Mouse (Mus musculus) bone marrow, adult 2 months (tissue): ENCODE results near the gene Mkrn3. TPM values are rescaled to one million over a fixed set of nuclear protein-coding genes. Genes with fewer than 3 reads are reported as not detected.

Experiments
- H3K27ac ChIP-seq: fragments of 200-500 bp; 2 replicates; pipeline ENCODE4 v1.5.1; 2012; ENCODE audit warnings: low read depth, mild to moderate bottlenecking, control low read depth, inconsistent platforms, low read length; ENCODE audit not compliant: control insufficient read depth, poor library complexity, insufficient read depth
- H3K4me1 ChIP-seq: fragments of 200-500 bp; 2 replicates; pipeline ENCODE4 v1.6.1; 2011; ENCODE audit warnings: low read length; ENCODE audit not compliant: control insufficient read depth, insufficient read depth
- H3K4me3 ChIP-seq: fragments of 200-500 bp; replicated peaks from 2 replicates; pipeline ENCODE3; 2011; ENCODE audit warnings: mild to moderate bottlenecking, low read depth, low read length, control low read depth; ENCODE audit not compliant: control insufficient read depth
- CTCF ChIP-seq: fragments of 200-500 bp; IDR thresholded peaks from 2 replicates; pipeline ENCODE4 v1.5.1; 2011; ENCODE audit warnings: low read length, control low read depth; ENCODE audit not compliant: control insufficient read depth, insufficient read depth
- POLR2A ChIP-seq: fragments of 200-500 bp; IDR thresholded peaks from 2 replicates; pipeline ENCODE4 v1.6.1; 2011; ENCODE audit warnings: low read depth, mild to moderate bottlenecking, control low read depth, low read length, borderline replicate concordance; ENCODE audit not compliant: control insufficient read depth
- whole genome bisulfite sequencing: fragments of 180-500 bp; shearing (Covaris S2); methylation state at CpG from one replicate; pipeline ENCODE4 v1.1.7; 2018; 5-methylcytosine and 5-hydroxymethylcytosine counted together
- polyA plus RNA-seq: library from polyadenylated mRNA; stranded (reverse); fragments of >200 nt; gene quantifications from 2 replicates; pipeline ENCODE4 v1.2.4, GENCODE M21; 2011; ENCODE audit warnings: low replicate concordance; ENCODE audit not compliant: missing spikeins, insufficient read depth, insufficient read length

The Mkrn3 gene
- polyA plus RNA-seq, 1 experiment: 0.97 TPM

DNA sequence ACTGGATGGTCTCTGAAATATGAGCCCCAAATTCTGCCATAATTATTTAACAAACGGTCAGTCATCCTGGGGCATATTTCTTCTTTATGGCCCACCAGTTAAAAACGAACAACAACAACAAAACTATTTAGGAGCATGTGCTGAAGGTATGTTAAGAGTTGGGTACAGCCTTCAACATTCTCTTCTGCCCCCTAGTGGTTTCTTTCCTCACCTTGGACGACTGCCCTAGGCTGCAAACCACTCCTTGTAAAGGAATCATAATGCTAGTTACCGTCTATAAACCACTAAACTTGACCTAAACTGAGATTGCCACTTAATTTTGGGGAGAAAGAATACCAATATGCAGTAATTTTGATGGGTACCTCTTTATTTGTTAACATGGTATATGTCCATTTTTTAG is 44.3 kb downstream of the Mkrn3 start:
- Histone ChIP-seq H3K4me1 (no peaks in the 10 kb centered on the region), H3K27ac (no peak overlapping the region), H3K4me3 (no peak overlapping the region)
- 25% methylated on average over 4 of the region's 4 CpGs for WGBS
- TF ChIP-seq CTCF (no peak), POLR2A (no peak)

Other genes starting within 250 kb of the Mkrn3 start
- 1.5 TPM in 1 of 2 replicates, not detected in the other for gene Ndn, start 73.6 kb downstream of the Mkrn3 start, polyA plus RNA-seq
- gene Magel2, start 43.1 kb downstream of the Mkrn3 start, polyA plus RNA-seq: 0.32 TPM in 1 of 2 replicates, not detected in the other
- gene Peg12, start 44.4 kb upstream of the Mkrn3 start, polyA plus RNA-seq: 0.95 and 1.1 TPM in 2 replicates